Mouse (Mus musculus): ENCODE measurements at regions not wholly inside any gene's neighbourhood (a gene's known extent, or its start where the extent isn't known, plus 50 kb on each side); places are given as distances from the start of the nearest gene placed in this dataset.

DNA sequence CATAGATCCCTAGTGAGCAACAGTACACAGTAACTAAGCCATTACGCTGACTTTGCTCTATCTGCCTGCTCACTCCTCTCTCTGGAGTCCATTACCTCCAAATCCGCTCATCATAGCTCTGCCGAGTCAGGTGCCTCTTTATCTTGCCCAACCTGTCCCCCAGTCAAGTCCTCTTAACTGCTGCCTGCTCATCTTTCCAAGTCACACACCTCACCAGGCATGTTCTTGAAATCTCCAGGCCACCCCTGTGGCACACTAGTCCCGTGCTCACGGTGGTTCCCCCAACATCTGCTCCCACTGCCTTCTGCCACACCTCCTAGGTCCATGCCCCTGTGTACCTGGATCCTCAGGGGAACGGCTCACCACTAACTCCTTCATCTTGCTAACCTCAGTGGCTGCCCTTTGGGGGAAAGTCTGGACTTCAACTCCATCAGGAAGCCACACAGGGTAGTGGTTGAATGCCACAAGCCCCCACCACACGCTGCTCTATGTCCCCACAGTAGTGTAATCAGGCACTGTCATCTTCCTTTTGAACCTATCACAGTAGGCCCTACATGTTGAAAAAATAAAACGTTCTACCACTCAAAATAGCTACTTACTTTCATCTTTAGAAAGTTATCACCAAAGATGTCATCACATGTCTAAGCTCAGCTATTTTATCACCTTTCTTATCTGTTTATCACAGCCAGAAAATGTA lies 126.3 kb upstream of the Klf14 start:
- TF ChIP-seq POLR2A (IDR thresholded peaks at IDR 0.05; ENCODE audit: low read depth, low read length) (no peak), CTCF (conservative IDR thresholded peaks at IDR 0.05; ENCODE audit: insufficient read depth, insufficient read length, low read depth, low read length) (no peak)

All from kidney, adult 2 months (tissue).